Mouse (Mus musculus): ENCODE results near the gene Cngb1. TPM values are rescaled to one million over a fixed set of nuclear protein-coding genes. Genes with fewer than 3 reads are reported as not detected.

Cngb1 gene
- polyA plus RNA-seq, 1 experiment from 2014 or later = 0.66 TPM

GRCm38 (mm10) chr8:95202056-95202570, 104.3 kb downstream of the Cngb1 start:
- no peak overlapping the region for H3K4me3 ChIP-seq (ENCODE audit: low read length)
- no peaks in the 10 kb centered on the region for H3K9me3 ChIP-seq (replicated peaks; ENCODE audit: control insufficient read depth, low read length)
- H3K36me3 ChIP-seq (ENCODE audit: control insufficient read depth, insufficient read depth) = no peaks in the 10 kb centered on the region
- no peaks in the 10 kb centered on the region for H3K27me3 ChIP-seq (ENCODE audit: control insufficient read depth, insufficient read depth, low read length)
- no peaks in the 10 kb centered on the region for H3K4me1 ChIP-seq (ENCODE audit: control insufficient read depth, insufficient read depth, low read length)
- no peak overlapping the region for H3K27ac ChIP-seq (ENCODE audit: low read length)
- 85% methylated on average over 8 of the region's 8 CpGs for WGBS
- no peak for ATAC-seq (replicated peaks; ENCODE audit: extremely low read depth, insufficient read depth, low FRiP score)
- no peak overlapping the region for H3K4me2 ChIP-seq (ENCODE audit: low read depth, low read length)
- H3K9ac ChIP-seq (ENCODE audit: low read length) = no peak overlapping the region

GRCm38 (mm10) chr8:95201491-95201890, 104.9 kb downstream of the Cngb1 start:
- ATAC-seq (replicated peaks; ENCODE audit: extremely low read depth, insufficient read depth, low FRiP score) = no peak
- 70% methylated on average over 7 of the region's 7 CpGs for WGBS
- Histone ChIP-seq H3K4me2 (ENCODE audit: low read depth, low read length) (no peak overlapping the region), H3K36me3 (ENCODE audit: control insufficient read depth, insufficient read depth) (no peaks in the 10 kb centered on the region), H3K9me3 (replicated peaks; ENCODE audit: control insufficient read depth, low read length) (no peaks in the 10 kb centered on the region), H3K27ac (ENCODE audit: low read length) (no peak overlapping the region), H3K4me3 (ENCODE audit: low read length) (no peak overlapping the region), H3K4me1 (ENCODE audit: control insufficient read depth, insufficient read depth, low read length) (no peaks in the 10 kb centered on the region), H3K9ac (ENCODE audit: low read length) (no peak overlapping the region), H3K27me3 (ENCODE audit: control insufficient read depth, insufficient read depth, low read length) (no peaks in the 10 kb centered on the region)

DNA sequence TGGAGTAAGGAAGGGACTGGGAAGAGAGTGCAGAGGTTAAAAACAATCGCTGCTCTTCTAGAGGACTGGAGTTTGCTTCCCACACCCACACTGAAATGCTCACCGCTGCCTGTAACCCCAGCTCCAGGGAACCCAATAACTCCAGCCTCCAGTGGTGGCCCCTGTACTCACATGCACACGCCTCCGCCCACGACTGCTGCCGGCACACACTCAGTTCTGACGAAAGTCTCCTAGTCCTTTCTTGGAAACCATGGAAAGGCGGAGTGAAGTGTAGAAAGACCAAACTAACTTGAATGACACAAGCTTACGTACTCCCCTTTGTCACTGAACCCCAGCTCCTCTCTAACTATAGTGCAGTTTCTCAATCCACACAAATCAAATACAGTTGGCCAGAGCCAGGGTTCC, 106.4 kb downstream of the Cngb1 start:
- H3K4me3 ChIP-seq (ENCODE audit: low read length) = no peak overlapping the region
- 70% methylated on average over 9 of the region's 9 CpGs for WGBS
- H3K4me2 ChIP-seq (ENCODE audit: low read depth, low read length) = no peak overlapping the region
- H3K9me3 ChIP-seq (replicated peaks; ENCODE audit: control insufficient read depth, low read length) = no peaks in the 10 kb centered on the region
- H3K27me3 ChIP-seq (ENCODE audit: control insufficient read depth, insufficient read depth, low read length) = no peaks in the 10 kb centered on the region
- H3K27ac ChIP-seq (ENCODE audit: low read length) = no peak overlapping the region
- no peaks in the 10 kb centered on the region for H3K36me3 ChIP-seq (ENCODE audit: control insufficient read depth, insufficient read depth)
- no peaks in the 10 kb centered on the region for H3K4me1 ChIP-seq (ENCODE audit: control insufficient read depth, insufficient read depth, low read length)
- no peak for ATAC-seq (replicated peaks; ENCODE audit: extremely low read depth, insufficient read depth, low FRiP score)
- no peak overlapping the region for H3K9ac ChIP-seq (ENCODE audit: low read length)

GRCm38 (mm10) chr8:95195728-95196127, 110.7 kb downstream of the Cngb1 start:
- Histone ChIP-seq H3K9me3 (replicated peaks; ENCODE audit: control insufficient read depth, low read length) (no peaks in the 10 kb centered on the region), H3K9ac (ENCODE audit: low read length) (no peak overlapping the region), H3K4me1 (ENCODE audit: control insufficient read depth, insufficient read depth, low read length) (no peaks in the 10 kb centered on the region), H3K4me3 (ENCODE audit: low read length) (no peak overlapping the region), H3K27me3 (ENCODE audit: control insufficient read depth, insufficient read depth, low read length) (no peaks in the 10 kb centered on the region), H3K27ac (ENCODE audit: low read length) (no peak overlapping the region), H3K4me2 (ENCODE audit: low read depth, low read length) (no peak overlapping the region), H3K36me3 (ENCODE audit: control insufficient read depth, insufficient read depth) (no peaks in the 10 kb centered on the region)
- ATAC-seq (replicated peaks; ENCODE audit: extremely low read depth, insufficient read depth, low FRiP score) = no peak
- WGBS = 53% methylated on average over 11 of the region's 11 CpGs

GRCm38 (mm10) chr8:95191497-95192175, 114.7 kb downstream of the Cngb1 start:
- Histone ChIP-seq H3K27me3 (ENCODE audit: control insufficient read depth, insufficient read depth, low read length) (no peaks in the 10 kb centered on the region), H3K4me2 (ENCODE audit: low read depth, low read length) (no peak overlapping the region), H3K36me3 (ENCODE audit: control insufficient read depth, insufficient read depth) (no peaks in the 10 kb centered on the region), H3K9me3 (replicated peaks; ENCODE audit: control insufficient read depth, low read length) (no peaks in the 10 kb centered on the region), H3K9ac (ENCODE audit: low read length) (no peak overlapping the region), H3K4me3 (ENCODE audit: low read length) (no peak overlapping the region), H3K27ac (ENCODE audit: low read length) (no peak overlapping the region), H3K4me1 (ENCODE audit: control insufficient read depth, insufficient read depth, low read length) (no peaks in the 10 kb centered on the region)
- ATAC-seq (replicated peaks; ENCODE audit: extremely low read depth, insufficient read depth, low FRiP score) = no peak
- 84% methylated on average over 9 of the region's 9 CpGs for WGBS

Other genes with a start within 250 kb of the Cngb1 start
- gene Katnb1, start 225.4 kb downstream of the Cngb1 start, polyA plus RNA-seq (2015; fragmentation: Nextera tagmentation; extraction: Ambion mirVana) = 17.1 and 19.1 TPM in 2 replicates
- 16.9 and 23.0 TPM in 2 replicates for gene Kifc3, start 103.8 kb downstream of the Cngb1 start, polyA plus RNA-seq (2015; fragmentation: Nextera tagmentation; extraction: Ambion mirVana)
- 0.74 TPM in 1 of 2 replicates, not detected in the other for gene Tepp, start 4.0 kb upstream of the Cngb1 start, polyA plus RNA-seq (2015; fragmentation: Nextera tagmentation; extraction: Ambion mirVana)
- 6.4 and 6.6 TPM in 2 replicates for gene Zfp319, start 25.4 kb upstream of the Cngb1 start, polyA plus RNA-seq (2015; fragmentation: Nextera tagmentation; extraction: Ambion mirVana)
- 32.4 and 32.8 TPM in 2 replicates for gene Usb1, start 25.7 kb upstream of the Cngb1 start, polyA plus RNA-seq (2015; fragmentation: Nextera tagmentation; extraction: Ambion mirVana)
- 30.1 and 39.4 TPM in 2 replicates for gene Mmp15, start 45.7 kb upstream of the Cngb1 start, polyA plus RNA-seq (2015; fragmentation: Nextera tagmentation; extraction: Ambion mirVana)
- gene Cfap20, start 128.3 kb upstream of the Cngb1 start, polyA plus RNA-seq (2015; fragmentation: Nextera tagmentation; extraction: Ambion mirVana) = 155 and 167 TPM in 2 replicates
- gene Csnk2a2, start 183.5 kb upstream of the Cngb1 start, polyA plus RNA-seq (2015; fragmentation: Nextera tagmentation; extraction: Ambion mirVana) = 6.0 and 6.1 TPM in 2 replicates
- gene Ccdc113, start 227.5 kb upstream of the Cngb1 start, polyA plus RNA-seq (2015; fragmentation: Nextera tagmentation; extraction: Ambion mirVana) = 2.6 and 3.1 TPM in 2 replicates

All from heart, embryonic 16.5 days (tissue).